Mouse (Mus musculus) activated CD4-positive, CD25-positive, alpha-beta regulatory T cell, adult 4 months (primary cell): ENCODE data around the gene Kirrel3. TPM values are rescaled to one million over a fixed set of nuclear protein-coding genes. Genes with fewer than 3 reads are reported as not detected.

Experiments used
- ATAC-seq: one replicate; pipeline ENCODE4 v1.8.0; 2017
- polyA plus RNA-seq, 2 experiments: library from polyadenylated mRNA; unstranded; fragments of 100-300 nt; shearing (Covaris generic); gene quantifications; one replicate each; pipeline ENCODE4 v1.2.1; 2017

Kirrel3 gene
- polyA plus RNA-seq, 2 experiments from 2014 or later: not detected

GRCm38 (mm10) chr9:34604931-34605330 is 119.2 kb downstream of the Kirrel3 start:
- no peak for ATAC-seq

GRCm38 (mm10) chr9:34605486-34605885 is 119.8 kb downstream of the Kirrel3 start:
- no peak for ATAC-seq

GRCm38 (mm10) chr9:34607976-34608375 is 122.3 kb downstream of the Kirrel3 start:
- ATAC-seq: no peak

GRCm38 (mm10) chr9:34612886-34613769 is 127.4 kb downstream of the Kirrel3 start:
- no peak for ATAC-seq

- ATAC-seq: no peak
Measured at GRCm38 (mm10) chr9:34618099-34618498, 132.4 kb downstream of the Kirrel3 start.

GRCm38 (mm10) chr9:34619913-34620312 is 134.2 kb downstream of the Kirrel3 start:
- ATAC-seq: no peak

GRCm38 (mm10) chr9:34623526-34623925 is 137.8 kb downstream of the Kirrel3 start:
- ATAC-seq: no peak

GRCm38 (mm10) chr9:34624021-34624420 is 138.3 kb downstream of the Kirrel3 start:
- ATAC-seq: no peak

- no peak for ATAC-seq
Measured at GRCm38 (mm10) chr9:34628841-34629240, 143.1 kb downstream of the Kirrel3 start.

GRCm38 (mm10) chr9:34635696-34636095 is 150.0 kb downstream of the Kirrel3 start:
- ATAC-seq: no peak

- ATAC-seq: no peak
Measured at GRCm38 (mm10) chr9:34643917-34644316, 158.2 kb downstream of the Kirrel3 start.

- no peak for ATAC-seq
Measured at GRCm38 (mm10) chr9:34644392-34644791, 158.7 kb downstream of the Kirrel3 start.

- ATAC-seq: no peak
Measured at GRCm38 (mm10) chr9:34646831-34647230, 161.1 kb downstream of the Kirrel3 start.

- ATAC-seq: no peak
Measured at GRCm38 (mm10) chr9:34652278-34652677, 166.6 kb downstream of the Kirrel3 start.

GRCm38 (mm10) chr9:34653141-34653540 is 167.4 kb downstream of the Kirrel3 start:
- no peak for ATAC-seq

GRCm38 (mm10) chr9:34660566-34660965 is 174.9 kb downstream of the Kirrel3 start:
- no peak for ATAC-seq

- no peak for ATAC-seq
Measured at GRCm38 (mm10) chr9:34663412-34663811, 177.7 kb downstream of the Kirrel3 start.

- no peak for ATAC-seq
Measured at GRCm38 (mm10) chr9:34665361-34666129, 179.9 kb downstream of the Kirrel3 start.

GRCm38 (mm10) chr9:34667182-34667581 is 181.5 kb downstream of the Kirrel3 start:
- ATAC-seq: no peak

- no peak for ATAC-seq
Measured at GRCm38 (mm10) chr9:34670906-34671305, 185.2 kb downstream of the Kirrel3 start.

GRCm38 (mm10) chr9:34686798-34687197 is 201.1 kb downstream of the Kirrel3 start:
- ATAC-seq: no peak

- ATAC-seq: no peak
Measured at GRCm38 (mm10) chr9:34688358-34688757, 202.7 kb downstream of the Kirrel3 start.

GRCm38 (mm10) chr9:34689375-34689774 is 203.7 kb downstream of the Kirrel3 start:
- no peak for ATAC-seq

GRCm38 (mm10) chr9:34695646-34696045 is 210.0 kb downstream of the Kirrel3 start:
- ATAC-seq: no peak
